Mouse (Mus musculus) olfactory bulb, adult 2 months (tissue): ENCODE data around the gene Olfr1122. TPM values are rescaled to one million over a fixed set of nuclear protein-coding genes. Genes with fewer than 3 reads are reported as not detected.
"Not testable (repeated sequence)": the region's sequence is repeated elsewhere in the genome, so short reads cannot be mapped to it uniquely, and the experiment has no call there.

Experiments
- H3K27ac ChIP-seq: fragments of 200-500 bp; 2 replicates; pipeline ENCODE4 v1.5.1; 2012; ENCODE audit warnings: low read depth, low read length; ENCODE audit not compliant: insufficient read depth
- H3K4me1 ChIP-seq: fragments of 200-500 bp; 2 replicates; pipeline ENCODE4 v1.6.1; 2012; ENCODE audit warnings: low read length; ENCODE audit not compliant: control insufficient read depth, insufficient read depth
- H3K4me3 ChIP-seq: fragments of 200-500 bp; 2 replicates; pipeline ENCODE4 v1.5.1; 2012; ENCODE audit warnings: mild to moderate bottlenecking, low read depth, low read length, moderate library complexity; ENCODE audit not compliant: insufficient read depth
- CTCF ChIP-seq: fragments of 200-500 bp; IDR thresholded peaks from 2 replicates; pipeline ENCODE4 v1.5.1; 2012; ENCODE audit warnings: low read depth, mild to moderate bottlenecking, low read length, moderate library complexity; ENCODE audit not compliant: insufficient read depth
- POLR2A ChIP-seq: fragments of 200-500 bp; IDR thresholded peaks from 2 replicates; pipeline ENCODE4 v1.6.1; 2012; ENCODE audit warnings: mild to moderate bottlenecking, low read depth, low read length, moderate library complexity; ENCODE audit not compliant: insufficient read depth
- WGBS: fragments of 180-500 bp; shearing (Covaris S2); methylation state at CpG from one replicate; pipeline ENCODE4 v1.1.7; 2018; 5-methylcytosine and 5-hydroxymethylcytosine counted together
- polyA plus RNA-seq: library from polyadenylated mRNA; stranded (reverse); fragments of >200 nt; gene quantifications from 2 replicates; pipeline ENCODE4 v1.2.4, GENCODE M21; 2012; ENCODE audit warnings: low replicate concordance; ENCODE audit not compliant: missing spikeins, insufficient read depth, insufficient read length

Olfr1122 gene
- not detected in 2 replicates for polyA plus RNA-seq

DNA sequence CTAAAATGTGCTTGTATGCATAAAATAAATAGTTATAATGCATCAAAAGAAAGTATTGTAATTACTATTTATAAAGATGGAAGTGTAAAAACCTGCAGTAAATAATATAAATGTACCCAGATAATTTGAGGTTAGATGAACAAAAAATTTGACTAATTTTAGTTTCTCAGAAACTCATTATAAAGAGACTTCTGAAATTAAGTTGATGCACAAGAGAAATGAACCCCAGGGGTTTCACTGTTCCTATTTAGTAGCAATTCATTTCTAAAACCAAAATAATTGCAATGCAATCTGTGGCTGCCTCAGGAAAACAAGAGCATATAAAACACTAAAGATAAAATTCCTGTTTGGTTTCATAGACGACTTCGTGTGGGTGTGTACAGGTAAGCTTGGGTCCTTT is at the start of gene Olfr1122:
Olfr1122 (plus strand) TSS at position 301 of the 400 bp plus-strand sequence.
- H3K4me3 ChIP-seq: no peak within 1 kb of the TSS
- no peak within 1 kb of the TSS for H3K27ac ChIP-seq
- H3K4me1 ChIP-seq: no peaks in the 10 kb centered on the region
- WGBS: 79% methylated on average over 2 of the region's 2 CpGs
- TF ChIP-seq CTCF (no peak), POLR2A (no peak)

DNA sequence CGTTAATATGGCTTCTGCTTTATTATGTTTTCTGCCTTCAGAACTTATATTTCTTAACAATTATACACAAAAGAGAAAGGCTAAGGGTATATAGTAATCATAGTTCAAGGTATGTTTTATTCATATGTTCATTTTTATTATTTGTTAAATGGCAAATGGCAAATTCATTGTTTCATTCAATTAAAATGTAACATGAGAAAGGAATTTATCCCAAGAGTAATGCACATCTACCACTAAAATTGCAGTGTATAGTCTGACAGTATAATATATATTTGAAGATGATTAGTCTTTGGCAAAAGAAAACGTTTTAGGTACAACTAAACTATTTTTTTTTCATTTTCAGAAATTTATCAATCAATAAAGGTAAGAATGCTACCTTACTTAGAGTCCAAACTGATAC is 31.1 kb upstream of the Olfr1122 start, which contains the start of gene Olfr1120:
Olfr1120 (plus strand) TSS at position 301 of the 400 bp plus-strand sequence.
- Histone ChIP-seq H3K4me1 (no peaks in the 10 kb centered on the region), H3K4me3 (no peak within 1 kb of the TSS), H3K27ac (no peak within 1 kb of the TSS)
- no peak for TF ChIP-seq POLR2A
- no peak for TF ChIP-seq CTCF
- 57% methylated on average over 2 of the region's 2 CpGs for WGBS

- not testable (repeated sequence) for H3K27ac ChIP-seq, H3K4me3 ChIP-seq, H3K4me1 ChIP-seq
- 99% methylated on average over 2 of the region's 2 CpGs for WGBS
These were observed 25.5 kb upstream of the Olfr1122 start for GRCm38 (mm10) chr2:87360121-87360520.

DNA sequence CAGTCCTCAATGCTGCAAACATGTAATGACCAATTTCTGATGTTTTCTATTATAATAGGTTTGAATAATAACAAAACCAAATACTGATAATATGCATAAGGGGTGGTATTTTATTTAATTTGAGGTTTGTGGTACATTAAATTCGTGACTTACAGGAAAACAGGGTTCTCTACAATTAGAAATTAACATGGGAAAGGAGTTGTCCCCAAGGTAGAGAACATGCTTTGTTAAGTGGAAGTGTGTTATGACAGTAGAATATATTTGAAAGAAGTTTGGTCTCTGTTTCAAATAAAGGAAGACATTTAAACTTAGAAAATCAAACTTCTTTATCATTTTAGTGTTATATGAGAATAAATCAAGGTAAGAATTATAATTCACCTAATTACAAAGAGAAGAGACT is 16.1 kb upstream of the Olfr1122 start, which contains the start of gene Olfr1121:
Olfr1121 (plus strand) TSS at position 301 of the 400 bp plus-strand sequence.
- 23% methylated on average over 1 of the region's 1 CpGs for WGBS
- no peaks in the 10 kb centered on the region for H3K4me1 ChIP-seq
- TF ChIP-seq CTCF (no peak), POLR2A (no peak)
- no peak within 1 kb of the TSS for H3K27ac ChIP-seq
- no peak within 1 kb of the TSS for H3K4me3 ChIP-seq

GRCm38 (mm10) chr2:87371726-87372125 is 13.9 kb upstream of the Olfr1122 start:
- Histone ChIP-seq H3K27ac (no peak overlapping the region), H3K4me1 (no peaks in the 10 kb centered on the region), H3K4me3 (no peak overlapping the region)
- TF ChIP-seq POLR2A (no peak), CTCF (no peak)
- 85% methylated on average over 4 of the region's 4 CpGs for WGBS

DNA sequence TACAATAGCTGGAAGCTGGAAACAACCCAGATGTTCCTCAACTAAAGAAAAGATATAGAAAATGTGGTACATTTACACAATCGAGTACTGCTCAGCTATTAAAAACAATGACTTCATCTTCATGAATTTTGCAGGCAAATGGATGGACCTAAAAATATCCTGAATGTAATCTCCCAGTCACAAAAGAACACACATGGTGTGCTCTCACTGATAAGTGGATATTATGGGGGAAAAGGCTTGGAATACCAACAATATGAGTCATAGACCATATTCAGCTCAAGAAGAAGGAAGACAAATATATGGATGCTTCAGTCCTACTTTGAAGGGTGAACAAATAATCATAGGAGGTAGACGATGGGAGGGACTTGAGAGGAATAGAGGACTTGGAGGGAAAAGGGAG is 1.7 kb upstream of the Olfr1122 start:
- H3K27ac ChIP-seq: no peak overlapping the region
- TF ChIP-seq CTCF (no peak), POLR2A (no peak)
- H3K4me1 ChIP-seq: no peaks in the 10 kb centered on the region
- H3K4me3 ChIP-seq: no peak overlapping the region
- 82% methylated on average over 2 of the region's 2 CpGs for WGBS

GRCm38 (mm10) chr2:87393605-87394004 is 8.0 kb downstream of the Olfr1122 start:
- not testable (repeated sequence) for H3K4me1 ChIP-seq, H3K27ac ChIP-seq, H3K4me3 ChIP-seq
- WGBS: 90% methylated on average over 5 of the region's 5 CpGs

DNA sequence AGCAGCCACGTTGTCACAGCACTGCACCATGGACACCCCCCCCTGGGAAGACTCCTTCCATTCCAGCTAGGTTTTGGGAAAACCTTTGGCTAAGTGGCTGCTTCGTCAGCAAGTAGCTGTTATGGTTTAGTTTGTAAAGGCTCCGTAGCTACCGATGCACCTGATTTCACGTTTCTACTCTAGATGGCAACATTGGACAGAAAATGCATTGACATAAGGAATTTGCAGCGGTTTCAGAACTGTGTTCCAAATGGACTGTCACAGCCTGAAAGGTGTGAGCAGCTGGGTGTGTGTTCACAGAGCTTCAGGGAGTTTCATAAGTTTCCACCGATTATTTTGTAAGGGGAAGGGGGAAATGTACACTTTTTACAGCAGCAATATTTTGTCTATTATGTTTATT is 9.0 kb downstream of the Olfr1122 start:
- not testable (repeated sequence) for H3K4me1 ChIP-seq, H3K27ac ChIP-seq, H3K4me3 ChIP-seq
- 80% methylated on average over 7 of the region's 7 CpGs for WGBS

- WGBS: 94% methylated on average over 1 of the region's 1 CpGs
- H3K4me3 ChIP-seq: no peak within 1 kb of the TSS
- no peak within 1 kb of the TSS for H3K27ac ChIP-seq
- H3K4me1 ChIP-seq: no peaks in the 10 kb centered on the region
- TF ChIP-seq POLR2A (no peak), CTCF (no peak)
These were observed 30.7 kb downstream of the Olfr1122 start, which contains the start of gene Olfr1123 for GRCm38 (mm10) chr2:87416335-87416734. Gene Olfr1123, plus strand, starts transcription at chr2:87416635.

- Histone ChIP-seq H3K4me3 (no peak within 1 kb of the TSS), H3K27ac (no peak within 1 kb of the TSS), H3K4me1 (no peaks in the 10 kb centered on the region)
- 88% methylated on average over 1 of the region's 1 CpGs for WGBS
- TF ChIP-seq CTCF (no peak), POLR2A (no peak)
These were observed 44.3 kb downstream of the Olfr1122 start, which contains the start of gene Olfr1124 for GRCm38 (mm10) chr2:87429975-87430374. Gene Olfr1124, plus strand, starts transcription at chr2:87430275.
